8 mouse cellular contexts compared by ENCODE assay signal in the genomic region with DNA sequence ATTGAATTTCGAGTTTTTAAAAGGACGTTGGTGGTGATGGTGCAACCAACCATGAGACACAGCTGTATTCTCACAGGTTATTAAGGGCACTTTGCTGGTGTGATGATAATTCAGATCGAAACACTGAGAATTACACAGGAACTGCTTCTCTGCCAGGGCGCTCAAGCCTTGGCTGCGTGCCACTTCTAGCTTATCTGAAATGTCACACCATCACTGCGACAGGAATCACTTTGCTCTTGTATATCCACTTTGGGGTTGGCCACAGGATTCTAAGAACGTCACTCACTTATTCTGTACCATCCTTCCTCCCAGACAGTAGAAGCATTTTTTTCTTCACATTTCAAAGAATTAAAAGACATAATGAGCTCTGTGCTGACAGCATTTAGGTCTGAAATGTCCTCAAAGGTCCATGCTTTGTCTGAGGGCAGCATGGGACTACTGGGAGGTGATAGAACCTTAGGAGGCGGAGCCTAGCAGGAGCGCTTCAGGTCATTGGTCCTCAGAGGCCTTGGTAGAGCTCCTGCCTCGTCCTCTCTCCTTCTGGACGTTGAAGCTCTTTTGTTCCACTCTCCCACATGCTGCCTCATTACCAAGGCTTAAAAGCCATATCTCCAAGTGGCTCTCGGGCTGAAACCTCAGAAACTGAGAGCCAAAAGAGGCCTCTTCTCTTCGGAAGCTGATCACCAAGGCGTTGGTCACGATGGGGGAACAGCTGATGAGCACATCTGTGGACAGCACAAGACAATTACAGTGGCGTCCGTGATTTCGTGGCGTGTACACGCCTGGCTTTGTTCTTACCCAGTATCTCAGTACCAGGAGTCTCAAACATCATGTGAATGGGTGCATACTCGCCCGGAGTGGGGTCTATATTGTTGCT.
DNase-seq lines count a peak whose midpoint lies in the region; ATAC-seq and TF ChIP-seq lines count a peak whose summit lies in the region.
"Had no signal": no experiment of that assay in that cellular context is flagged by ENCODE, and none has a peak within 500 bp of the region (broad histone marks: within the 10 kb centered on the region; RNA-seq: fewer than 3 reads in every experiment).

No protein-coding gene starts in this region.

- WGBS in lung, embryonic 16.5 days, result 51% methylated on average over 22 of the region's 22 CpGs
- 75% methylated on average over 22 of the region's 22 CpGs for WGBS in hindbrain, embryonic 12.5 days
- 62% methylated on average over 22 of the region's 22 CpGs for WGBS in neural tube, embryonic 14.5 days
- 75% methylated on average over 22 of the region's 22 CpGs for WGBS in intestine, postnatal 0 days

- no peak overlapping the region for H3K27ac ChIP-seq in lung, embryonic 16.5 days (ENCODE audit: low read length)
- H3K27ac ChIP-seq in hindbrain, embryonic 12.5 days, result 0 out of 2 replicates have a peak overlapping the region, but pooled peaks have one; percentile 12
- H3K27ac ChIP-seq in neural tube, embryonic 14.5 days (ENCODE audit: low read depth, low read length), result peak overlapping the region; percentile 65
- no peak overlapping the region for H3K27ac ChIP-seq in intestine, postnatal 0 days (ENCODE audit: low read depth, low read length)
- H3K27ac ChIP-seq: liver, embryonic 13.5 days had no signal

- H3K27me3 ChIP-seq in lung, embryonic 16.5 days (ENCODE audit: control insufficient read depth, insufficient read depth, low read depth, low read length), result no peaks in the 10 kb centered on the region
- H3K27me3 ChIP-seq in hindbrain, embryonic 12.5 days, result no peaks in the 10 kb centered on the region
- H3K27me3 ChIP-seq in neural tube, embryonic 14.5 days (ENCODE audit: control insufficient read depth, insufficient read depth, low read length), result no peaks in the 10 kb centered on the region
- no peaks in the 10 kb centered on the region for H3K27me3 ChIP-seq in intestine, postnatal 0 days (replicated peaks; ENCODE audit: control insufficient read depth, insufficient read depth, low read length)
- H3K27me3 ChIP-seq: liver, embryonic 13.5 days had no signal

- no peak overlapping the region for H3K9ac ChIP-seq in lung, embryonic 16.5 days (ENCODE audit: low read length)
- H3K9ac ChIP-seq in hindbrain, embryonic 12.5 days, result no peak overlapping the region
- no peak overlapping the region for H3K9ac ChIP-seq in neural tube, embryonic 14.5 days (replicated peaks; ENCODE audit: low read depth, low read length)
- no peak overlapping the region for H3K9ac ChIP-seq in intestine, postnatal 0 days (ENCODE audit: low read depth, low read length)
- H3K9ac ChIP-seq: liver, embryonic 13.5 days had no signal

- peaks cover 3% of the 10 kb centered on the region; the same call in 1 of the 2 replicates for H3K9me3 ChIP-seq in lung, embryonic 16.5 days (ENCODE audit: control insufficient read depth, low read length)
- H3K9me3 ChIP-seq in hindbrain, embryonic 12.5 days (replicated peaks), result no peaks in the 10 kb centered on the region
- H3K9me3 ChIP-seq in neural tube, embryonic 14.5 days (ENCODE audit: control insufficient read depth, low read length), result no peaks in the 10 kb centered on the region
- H3K9me3 ChIP-seq in intestine, postnatal 0 days (ENCODE audit: control insufficient read depth), result no peaks in the 10 kb centered on the region
- H3K9me3 ChIP-seq: liver, embryonic 13.5 days had no signal

- no peaks in the 10 kb centered on the region for H3K36me3 ChIP-seq in lung, embryonic 16.5 days (ENCODE audit: control insufficient read depth, insufficient read depth, low read length)
- no peaks in the 10 kb centered on the region for H3K36me3 ChIP-seq in hindbrain, embryonic 12.5 days
- no peaks in the 10 kb centered on the region for H3K36me3 ChIP-seq in neural tube, embryonic 14.5 days (ENCODE audit: control insufficient read depth, insufficient read depth, low read length)
- H3K36me3 ChIP-seq in intestine, postnatal 0 days (ENCODE audit: control insufficient read depth, insufficient read depth), result no peaks in the 10 kb centered on the region
- H3K36me3 ChIP-seq: liver, embryonic 13.5 days had no signal

- H3K4me3 ChIP-seq in lung, embryonic 16.5 days (ENCODE audit: low read length), result no peak overlapping the region
- no peak overlapping the region for H3K4me3 ChIP-seq in hindbrain, embryonic 12.5 days
- H3K4me3 ChIP-seq in neural tube, embryonic 14.5 days (ENCODE audit: low read depth, low read length), result no peak overlapping the region
- no peak overlapping the region for H3K4me3 ChIP-seq in intestine, postnatal 0 days (ENCODE audit: low read depth, low read length)
- H3K4me3 ChIP-seq: liver, embryonic 13.5 days had no signal

- H3K4me1 ChIP-seq in lung, embryonic 16.5 days (replicated peaks; ENCODE audit: control insufficient read depth, insufficient read depth, low read length), result peaks cover 13% of the 10 kb centered on the region
- H3K4me1 ChIP-seq in hindbrain, embryonic 12.5 days, result peaks cover 22% of the 10 kb centered on the region
- peaks cover 13% of the 10 kb centered on the region; the same call in 1 of the 2 replicates for H3K4me1 ChIP-seq in neural tube, embryonic 14.5 days (ENCODE audit: control insufficient read depth, insufficient read depth, low read length)
- H3K4me1 ChIP-seq in intestine, postnatal 0 days (replicated peaks; ENCODE audit: control insufficient read depth, insufficient read depth, low read length), result no peaks in the 10 kb centered on the region
- H3K4me1 ChIP-seq: liver, embryonic 13.5 days had no signal

- H3K4me2 ChIP-seq in lung, embryonic 16.5 days (ENCODE audit: low read depth, low read length), result no peak overlapping the region
- H3K4me2 ChIP-seq in hindbrain, embryonic 12.5 days (replicated peaks), result no peak overlapping the region
- no peak overlapping the region for H3K4me2 ChIP-seq in neural tube, embryonic 14.5 days (ENCODE audit: low read depth, low read length)
- H3K4me2 ChIP-seq in intestine, postnatal 0 days (replicated peaks; ENCODE audit: low read depth), result no peak overlapping the region
- H3K4me2 ChIP-seq: liver, embryonic 13.5 days had no signal

- peak; percentile 52; the same call in 1 of the 2 replicates for ATAC-seq in lung, embryonic 16.5 days (ENCODE audit: low read depth)
- no peak for ATAC-seq in hindbrain, embryonic 12.5 days (ENCODE audit: low FRiP score)
- ATAC-seq in neural tube, embryonic 14.5 days (ENCODE audit: low read depth), result peak; percentile 34; the same call in 1 of the 2 replicates
- no peak for ATAC-seq in intestine, postnatal 0 days

- TF ChIP-seq POLR2A in brain, embryonic 14.5 days (IDR thresholded peaks at IDR 0.05; ENCODE audit: borderline replicate concordance, extremely low read depth, insufficient read depth, insufficient read length, poor library complexity, severe bottlenecking), result no peak

- no peak for TF ChIP-seq CTCF in brain, embryonic 14.5 days (IDR thresholded peaks at IDR 0.05; ENCODE audit: borderline replicate concordance, extremely low read depth, insufficient read depth, insufficient read length)
- TF ChIP-seq CTCF in intestine, postnatal 0 days (IDR thresholded peaks at IDR 0.05; ENCODE audit: low read depth), result no peak

- no peak for DNase-seq in lung, postnatal 25 days (ENCODE audit: low spot score)
- DNase-seq in brain, embryonic 14.5 days (ENCODE audit: low read depth), result peak; percentile 88
- DNase-seq in layer of hippocampus, adult 9-11 months, result no peak
- DNase-seq: liver, embryonic 13.5 days had no signal

Comparison
In these comparisons a context has a peak if more than half of its experiments do, and no peak if none do; other contexts are left out.
1. ATAC-seq: peak in lung, embryonic 16.5 days (single experiment) and neural tube, embryonic 14.5 days (single experiment); none in hindbrain, embryonic 12.5 days (single experiment) and intestine, postnatal 0 days (single experiment).
2. H3K27ac ChIP-seq: peak in hindbrain, embryonic 12.5 days (single experiment) and neural tube, embryonic 14.5 days (single experiment); none in lung, embryonic 16.5 days (single experiment) and intestine, postnatal 0 days (single experiment).